Mouse (Mus musculus): ENCODE results near the gene D3Ertd254e. TPM values are rescaled to one million over a fixed set of nuclear protein-coding genes. Genes with fewer than 3 reads are reported as not detected.

Gene D3Ertd254e
- polyA plus RNA-seq, 1 experiment, result 11.7 TPM

DNA sequence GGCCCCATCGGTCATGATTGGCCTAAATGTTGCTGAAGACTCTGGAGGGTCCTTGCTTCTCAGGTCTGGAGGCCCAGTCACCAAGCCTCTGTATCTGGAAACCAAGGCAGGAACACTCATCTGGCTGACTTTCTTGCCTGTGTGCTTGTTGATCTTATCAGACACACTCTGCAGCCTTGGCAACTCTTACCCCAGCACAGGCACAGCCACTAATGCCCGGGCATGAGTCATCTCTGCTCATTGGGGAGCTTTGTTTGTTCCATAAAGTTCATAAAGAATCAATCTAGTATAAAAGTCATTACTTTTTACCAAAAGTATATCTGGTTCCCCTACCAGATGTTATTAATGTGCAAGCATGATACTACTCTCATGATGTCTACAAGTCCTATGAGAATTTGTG, 22.9 kb downstream of the D3Ertd254e start:
- H3K36me3 ChIP-seq (ENCODE audit: control insufficient read depth, insufficient read depth, low read length, poor library complexity, severe bottlenecking), result no peaks in the 10 kb centered on the region
- H3K9me3 ChIP-seq (replicated peaks; ENCODE audit: control insufficient read depth, insufficient read depth, low read length, poor library complexity, severe bottlenecking), result no peaks in the 10 kb centered on the region
- TF ChIP-seq POLR2A (IDR thresholded peaks at IDR 0.05; ENCODE audit: insufficient read depth, low read length) (no peak), EP300 (IDR thresholded peaks at IDR 0.05; ENCODE audit: insufficient read depth, low read depth, low read length) (no peak), CTCF (IDR thresholded peaks at IDR 0.05; ENCODE audit: low read depth, low read length) (no peak)
- H3K4me3 ChIP-seq (ENCODE audit: low read depth, low read length), result no peak overlapping the region
- H3K4me1 ChIP-seq (ENCODE audit: control insufficient read depth, insufficient read depth, low read length), result no peaks in the 10 kb centered on the region
- no peak overlapping the region for H3K9ac ChIP-seq (ENCODE audit: low read depth, poor library complexity, severe bottlenecking)
- H3K27me3 ChIP-seq (ENCODE audit: control insufficient read depth, insufficient read depth, low read length, poor library complexity, severe bottlenecking), result no peaks in the 10 kb centered on the region
- no peak overlapping the region for H3K27ac ChIP-seq (ENCODE audit: insufficient read depth, low read length)

DNA sequence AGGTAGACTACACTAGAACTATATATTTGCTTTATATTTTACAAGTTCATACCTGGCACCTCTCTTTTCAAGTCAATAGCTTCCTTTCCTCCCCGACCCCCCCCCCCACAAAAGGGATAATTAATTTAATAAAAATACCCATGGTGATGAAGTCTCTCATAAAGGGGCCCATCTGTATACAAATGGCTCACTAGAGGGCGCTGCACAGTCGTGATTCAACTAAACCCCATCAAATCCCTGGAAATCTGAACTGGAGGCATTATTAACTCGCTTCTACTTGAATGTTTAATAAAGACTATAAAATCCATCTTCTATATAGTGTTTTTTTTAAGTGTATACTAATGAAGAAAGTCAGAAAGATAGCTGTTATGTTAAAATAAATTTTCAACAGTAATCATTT, 30.7 kb downstream of the D3Ertd254e start:
- Histone ChIP-seq H3K27ac (ENCODE audit: insufficient read depth, low read length) (no peak overlapping the region), H3K4me3 (ENCODE audit: low read depth, low read length) (no peak overlapping the region), H3K9me3 (replicated peaks; ENCODE audit: control insufficient read depth, insufficient read depth, low read length, poor library complexity, severe bottlenecking) (no peaks in the 10 kb centered on the region), H3K9ac (ENCODE audit: low read depth, poor library complexity, severe bottlenecking) (no peak overlapping the region), H3K4me1 (ENCODE audit: control insufficient read depth, insufficient read depth, low read length) (no peaks in the 10 kb centered on the region), H3K36me3 (ENCODE audit: control insufficient read depth, insufficient read depth, low read length, poor library complexity, severe bottlenecking) (no peaks in the 10 kb centered on the region), H3K27me3 (ENCODE audit: control insufficient read depth, insufficient read depth, low read length, poor library complexity, severe bottlenecking) (no peaks in the 10 kb centered on the region)
- TF ChIP-seq POLR2A (IDR thresholded peaks at IDR 0.05; ENCODE audit: insufficient read depth, low read length), result no peak

DNA sequence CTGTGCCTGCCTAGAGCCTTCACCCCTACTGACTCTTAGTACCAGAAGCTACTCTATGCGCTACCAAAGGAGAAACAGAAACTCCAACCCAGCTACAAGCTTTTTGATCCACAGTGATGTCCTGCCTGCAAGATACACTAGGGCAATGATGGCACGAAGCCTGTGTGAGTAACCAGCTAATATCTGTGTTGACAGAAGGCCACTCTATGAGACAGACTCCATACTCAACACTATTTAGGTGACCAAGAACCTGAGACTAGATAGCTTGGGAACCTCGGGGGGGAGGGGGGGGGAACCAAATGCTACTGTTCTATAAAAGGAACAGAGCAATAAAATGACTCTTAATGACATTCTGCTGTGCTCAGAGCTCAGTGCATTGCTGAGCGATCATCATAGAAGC, 35.7 kb downstream of the D3Ertd254e start:
- Histone ChIP-seq H3K4me3 (ENCODE audit: low read depth, low read length) (no peak overlapping the region), H3K4me1 (ENCODE audit: control insufficient read depth, insufficient read depth, low read length) (no peaks in the 10 kb centered on the region), H3K9me3 (replicated peaks; ENCODE audit: control insufficient read depth, insufficient read depth, low read length, poor library complexity, severe bottlenecking) (no peaks in the 10 kb centered on the region), H3K9ac (ENCODE audit: low read depth, poor library complexity, severe bottlenecking) (no peak overlapping the region), H3K27me3 (ENCODE audit: control insufficient read depth, insufficient read depth, low read length, poor library complexity, severe bottlenecking) (no peaks in the 10 kb centered on the region), H3K27ac (ENCODE audit: insufficient read depth, low read length) (no peak overlapping the region), H3K36me3 (ENCODE audit: control insufficient read depth, insufficient read depth, low read length, poor library complexity, severe bottlenecking) (no peaks in the 10 kb centered on the region)
- TF ChIP-seq CTCF (IDR thresholded peaks at IDR 0.05; ENCODE audit: low read depth, low read length) (no peak), EP300 (IDR thresholded peaks at IDR 0.05; ENCODE audit: insufficient read depth, low read depth, low read length) (no peak), POLR2A (IDR thresholded peaks at IDR 0.05; ENCODE audit: insufficient read depth, low read length) (no peak)

DNA sequence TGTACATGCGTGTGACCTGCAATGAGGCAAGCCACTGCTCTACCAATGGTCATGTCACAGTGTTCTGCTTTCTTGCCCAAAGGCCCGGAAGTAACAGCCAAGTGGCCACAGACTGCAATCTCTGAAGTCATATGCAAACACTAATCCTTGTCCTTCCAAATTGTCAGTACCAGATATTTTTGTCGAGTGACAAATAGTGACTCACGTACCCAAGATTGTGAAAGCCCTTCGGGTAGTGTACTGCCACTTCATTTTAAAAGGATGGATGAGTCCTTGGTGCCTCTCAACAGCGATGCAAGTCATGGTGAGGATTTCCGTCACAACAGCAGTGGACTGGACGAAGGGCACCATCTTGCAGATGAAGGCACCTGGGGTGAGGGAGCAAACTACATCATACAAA, 38.4 kb downstream of the D3Ertd254e start:
- Histone ChIP-seq H3K9me3 (replicated peaks; ENCODE audit: control insufficient read depth, insufficient read depth, low read length, poor library complexity, severe bottlenecking) (no peaks in the 10 kb centered on the region), H3K9ac (ENCODE audit: low read depth, poor library complexity, severe bottlenecking) (no peak overlapping the region), H3K4me3 (ENCODE audit: low read depth, low read length) (no peak overlapping the region), H3K27me3 (ENCODE audit: control insufficient read depth, insufficient read depth, low read length, poor library complexity, severe bottlenecking) (no peaks in the 10 kb centered on the region), H3K4me1 (ENCODE audit: control insufficient read depth, insufficient read depth, low read length) (no peaks in the 10 kb centered on the region), H3K36me3 (ENCODE audit: control insufficient read depth, insufficient read depth, low read length, poor library complexity, severe bottlenecking) (no peaks in the 10 kb centered on the region), H3K27ac (ENCODE audit: insufficient read depth, low read length) (no peak overlapping the region)
- TF ChIP-seq POLR2A (IDR thresholded peaks at IDR 0.05; ENCODE audit: insufficient read depth, low read length) (no peak), CTCF (IDR thresholded peaks at IDR 0.05; ENCODE audit: low read depth, low read length) (no peak), EP300 (IDR thresholded peaks at IDR 0.05; ENCODE audit: insufficient read depth, low read depth, low read length) (no peak)

DNA sequence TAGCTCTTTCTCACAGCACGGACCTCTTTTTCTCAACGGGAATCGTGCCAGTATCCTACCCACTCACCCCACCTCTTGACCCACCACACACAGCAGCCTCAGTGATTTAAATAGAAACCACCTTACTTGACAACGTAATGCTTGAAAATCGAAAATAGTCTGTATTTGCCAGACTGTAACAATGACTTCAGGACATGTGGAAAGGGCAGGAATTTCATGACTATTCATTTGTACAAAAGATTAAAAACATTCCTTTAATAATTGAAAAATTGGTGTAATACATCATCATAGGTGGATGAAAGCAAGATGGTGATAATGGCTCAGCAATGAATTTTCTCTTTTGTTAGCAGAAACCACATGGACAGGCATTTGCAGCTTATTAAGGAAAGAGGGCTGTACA, 50.3 kb downstream of the D3Ertd254e start:
- Histone ChIP-seq H3K9ac (ENCODE audit: low read depth, poor library complexity, severe bottlenecking) (no peak overlapping the region), H3K9me3 (replicated peaks; ENCODE audit: control insufficient read depth, insufficient read depth, low read length, poor library complexity, severe bottlenecking) (no peaks in the 10 kb centered on the region), H3K4me1 (ENCODE audit: control insufficient read depth, insufficient read depth, low read length) (no peaks in the 10 kb centered on the region), H3K27me3 (ENCODE audit: control insufficient read depth, insufficient read depth, low read length, poor library complexity, severe bottlenecking) (no peaks in the 10 kb centered on the region; the same call in 1 of the 2 replicates), H3K27ac (ENCODE audit: insufficient read depth, low read length) (no peak overlapping the region), H3K4me3 (ENCODE audit: low read depth, low read length) (no peak overlapping the region), H3K36me3 (ENCODE audit: control insufficient read depth, insufficient read depth, low read length, poor library complexity, severe bottlenecking) (no peaks in the 10 kb centered on the region)
- no peak for TF ChIP-seq EP300 (IDR thresholded peaks at IDR 0.05; ENCODE audit: insufficient read depth, low read depth, low read length)
- TF ChIP-seq POLR2A (IDR thresholded peaks at IDR 0.05; ENCODE audit: insufficient read depth, low read length), result no peak
- TF ChIP-seq CTCF (IDR thresholded peaks at IDR 0.05; ENCODE audit: low read depth, low read length), result no peak

DNA sequence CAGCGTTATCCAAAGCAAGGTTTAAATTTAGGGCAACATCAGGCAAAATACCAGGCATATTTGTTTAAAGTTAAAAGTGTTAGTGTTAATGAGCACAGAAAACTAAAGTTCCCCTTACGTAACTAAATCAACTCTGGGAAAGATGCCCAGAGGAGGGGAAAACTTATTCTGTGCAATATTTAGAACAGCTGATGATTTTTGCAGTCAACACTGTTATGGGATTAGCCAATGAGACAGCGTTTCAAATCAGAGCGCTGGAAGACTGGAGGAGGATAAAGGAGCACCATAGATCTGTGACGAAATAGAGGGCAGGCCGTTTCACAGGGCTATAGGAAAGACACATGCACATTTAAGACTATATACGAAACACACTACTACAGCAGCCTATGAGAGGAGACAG, 52.1 kb downstream of the D3Ertd254e start:
- Histone ChIP-seq H3K9ac (ENCODE audit: low read depth, poor library complexity, severe bottlenecking) (no peak overlapping the region), H3K27ac (ENCODE audit: insufficient read depth, low read length) (no peak overlapping the region), H3K4me1 (ENCODE audit: control insufficient read depth, insufficient read depth, low read length) (no peaks in the 10 kb centered on the region), H3K27me3 (ENCODE audit: control insufficient read depth, insufficient read depth, low read length, poor library complexity, severe bottlenecking) (no peaks in the 10 kb centered on the region; the same call in 1 of the 2 replicates), H3K9me3 (replicated peaks; ENCODE audit: control insufficient read depth, insufficient read depth, low read length, poor library complexity, severe bottlenecking) (no peaks in the 10 kb centered on the region), H3K36me3 (ENCODE audit: control insufficient read depth, insufficient read depth, low read length, poor library complexity, severe bottlenecking) (no peaks in the 10 kb centered on the region), H3K4me3 (ENCODE audit: low read depth, low read length) (no peak overlapping the region)
- TF ChIP-seq POLR2A (IDR thresholded peaks at IDR 0.05; ENCODE audit: insufficient read depth, low read length) (no peak), CTCF (IDR thresholded peaks at IDR 0.05; ENCODE audit: low read depth, low read length) (no peak), EP300 (IDR thresholded peaks at IDR 0.05; ENCODE audit: insufficient read depth, low read depth, low read length) (no peak)

Data from ES-Bruce4 (cell line).